Mouse (Mus musculus): ENCODE measurements around the gene Psen2. TPM values are rescaled to one million over a fixed set of nuclear protein-coding genes. Genes with fewer than 3 reads are reported as not detected.

Gene Psen2
- polyA plus RNA-seq, 1 experiment from 2014 or later = 8.6 TPM

GRCm38 (mm10) chr1:180185877-180186276, 77.4 kb downstream of the Psen2 start:
- Histone ChIP-seq H3K27me3 (replicated peaks; ENCODE audit: control insufficient read depth, insufficient read depth, low read length) (no peaks in the 10 kb centered on the region), H3K9me3 (replicated peaks; ENCODE audit: control insufficient read depth, low read length) (no peaks in the 10 kb centered on the region), H3K4me3 (ENCODE audit: low read depth, low read length) (no peak overlapping the region), H3K9ac (ENCODE audit: low read length) (no peak overlapping the region), H3K4me2 (ENCODE audit: low read length) (no peak overlapping the region), H3K36me3 (ENCODE audit: control insufficient read depth, insufficient read depth, low read length) (no peaks in the 10 kb centered on the region), H3K4me1 (ENCODE audit: control insufficient read depth, insufficient read depth, low read length) (no peaks in the 10 kb centered on the region), H3K27ac (ENCODE audit: low read depth, low read length) (no peak overlapping the region)
- DNase-seq (ENCODE audit: low spot score) (no peak), ATAC-seq (no peak)
- WGBS = 73% methylated on average over 5 of the region's 5 CpGs

- H3K4me2 ChIP-seq (ENCODE audit: low read length) = no peak overlapping the region
- no peak overlapping the region for H3K4me3 ChIP-seq (ENCODE audit: low read depth, low read length)
- ATAC-seq (no peak), DNase-seq (ENCODE audit: low spot score) (no peak)
- H3K9ac ChIP-seq (ENCODE audit: low read length) = no peak overlapping the region
- H3K9me3 ChIP-seq (replicated peaks; ENCODE audit: control insufficient read depth, low read length) = no peaks in the 10 kb centered on the region
- 46% methylated on average over 7 of the region's 7 CpGs for WGBS
- no peaks in the 10 kb centered on the region for H3K27me3 ChIP-seq (replicated peaks; ENCODE audit: control insufficient read depth, insufficient read depth, low read length)
- no peak overlapping the region for H3K27ac ChIP-seq (ENCODE audit: low read depth, low read length)
- no peaks in the 10 kb centered on the region for H3K4me1 ChIP-seq (ENCODE audit: control insufficient read depth, insufficient read depth, low read length)
- H3K36me3 ChIP-seq (ENCODE audit: control insufficient read depth, insufficient read depth, low read length) = no peaks in the 10 kb centered on the region
Observed at GRCm38 (mm10) chr1:180184768-180185167, 78.5 kb downstream of the Psen2 start.

- H3K36me3 ChIP-seq (ENCODE audit: control insufficient read depth, insufficient read depth, low read length) = no peaks in the 10 kb centered on the region
- H3K4me1 ChIP-seq (ENCODE audit: control insufficient read depth, insufficient read depth, low read length) = no peaks in the 10 kb centered on the region
- H3K27me3 ChIP-seq (replicated peaks; ENCODE audit: control insufficient read depth, insufficient read depth, low read length) = no peaks in the 10 kb centered on the region
- no peak overlapping the region for H3K27ac ChIP-seq (ENCODE audit: low read depth, low read length)
- ATAC-seq (no peak), DNase-seq (ENCODE audit: low spot score) (no peak)
- no peaks in the 10 kb centered on the region for H3K9me3 ChIP-seq (replicated peaks; ENCODE audit: control insufficient read depth, low read length)
- H3K4me2 ChIP-seq (ENCODE audit: low read length) = no peak overlapping the region
- no peak overlapping the region for H3K4me3 ChIP-seq (ENCODE audit: low read depth, low read length)
- no peak overlapping the region for H3K9ac ChIP-seq (ENCODE audit: low read length)
- 95% methylated on average over 6 of the region's 6 CpGs for WGBS
Observed at GRCm38 (mm10) chr1:180183525-180184159, 79.6 kb downstream of the Psen2 start.

GRCm38 (mm10) chr1:180182731-180183130, 80.5 kb downstream of the Psen2 start:
- H3K4me1 ChIP-seq (ENCODE audit: control insufficient read depth, insufficient read depth, low read length) = no peaks in the 10 kb centered on the region
- no peak overlapping the region for H3K9ac ChIP-seq (ENCODE audit: low read length)
- no peaks in the 10 kb centered on the region for H3K9me3 ChIP-seq (replicated peaks; ENCODE audit: control insufficient read depth, low read length)
- H3K4me3 ChIP-seq (ENCODE audit: low read depth, low read length) = no peak overlapping the region
- H3K27me3 ChIP-seq (replicated peaks; ENCODE audit: control insufficient read depth, insufficient read depth, low read length) = no peaks in the 10 kb centered on the region
- H3K4me2 ChIP-seq (ENCODE audit: low read length) = no peak overlapping the region
- H3K36me3 ChIP-seq (ENCODE audit: control insufficient read depth, insufficient read depth, low read length) = no peaks in the 10 kb centered on the region
- DNase-seq (ENCODE audit: low spot score) (no peak), ATAC-seq (no peak)
- 67% methylated on average over 3 of the region's 3 CpGs for WGBS
- H3K27ac ChIP-seq (ENCODE audit: low read depth, low read length) = no peak overlapping the region

GRCm38 (mm10) chr1:180181966-180182319, 81.3 kb downstream of the Psen2 start:
- Histone ChIP-seq H3K4me1 (ENCODE audit: control insufficient read depth, insufficient read depth, low read length) (no peaks in the 10 kb centered on the region), H3K4me3 (ENCODE audit: low read depth, low read length) (no peak overlapping the region), H3K9ac (ENCODE audit: low read length) (no peak overlapping the region), H3K27me3 (replicated peaks; ENCODE audit: control insufficient read depth, insufficient read depth, low read length) (no peaks in the 10 kb centered on the region), H3K9me3 (replicated peaks; ENCODE audit: control insufficient read depth, low read length) (no peaks in the 10 kb centered on the region), H3K27ac (ENCODE audit: low read depth, low read length) (no peak overlapping the region), H3K36me3 (ENCODE audit: control insufficient read depth, insufficient read depth, low read length) (no peaks in the 10 kb centered on the region), H3K4me2 (ENCODE audit: low read length) (no peak overlapping the region)
- 83% methylated on average over 9 of the region's 9 CpGs for WGBS
- no peak for DNase-seq (ENCODE audit: low spot score)
- ATAC-seq = no peak

- H3K4me2 ChIP-seq (ENCODE audit: low read length) = no peak overlapping the region
- no peak overlapping the region for H3K27ac ChIP-seq (ENCODE audit: low read depth, low read length)
- H3K9me3 ChIP-seq (replicated peaks; ENCODE audit: control insufficient read depth, low read length) = no peaks in the 10 kb centered on the region
- H3K36me3 ChIP-seq (ENCODE audit: control insufficient read depth, insufficient read depth, low read length) = no peaks in the 10 kb centered on the region
- no peak overlapping the region for H3K4me3 ChIP-seq (ENCODE audit: low read depth, low read length)
- H3K9ac ChIP-seq (ENCODE audit: low read length) = no peak overlapping the region
- WGBS = 89% methylated on average over 7 of the region's 7 CpGs
- no peak for ATAC-seq
- DNase-seq (ENCODE audit: low spot score) = no peak
- no peaks in the 10 kb centered on the region for H3K27me3 ChIP-seq (replicated peaks; ENCODE audit: control insufficient read depth, insufficient read depth, low read length)
- H3K4me1 ChIP-seq (ENCODE audit: control insufficient read depth, insufficient read depth, low read length) = no peaks in the 10 kb centered on the region
Observed at GRCm38 (mm10) chr1:180181304-180181965, 81.8 kb downstream of the Psen2 start.

- no peak overlapping the region for H3K9ac ChIP-seq (ENCODE audit: low read length)
- H3K4me2 ChIP-seq (ENCODE audit: low read length) = no peak overlapping the region
- DNase-seq (ENCODE audit: low spot score) (no peak), ATAC-seq (no peak)
- no peak overlapping the region for H3K27ac ChIP-seq (ENCODE audit: low read depth, low read length)
- H3K36me3 ChIP-seq (ENCODE audit: control insufficient read depth, insufficient read depth, low read length) = no peaks in the 10 kb centered on the region
- H3K4me1 ChIP-seq (ENCODE audit: control insufficient read depth, insufficient read depth, low read length) = no peaks in the 10 kb centered on the region
- H3K4me3 ChIP-seq (ENCODE audit: low read depth, low read length) = no peak overlapping the region
- no peaks in the 10 kb centered on the region for H3K27me3 ChIP-seq (replicated peaks; ENCODE audit: control insufficient read depth, insufficient read depth, low read length)
- no peaks in the 10 kb centered on the region for H3K9me3 ChIP-seq (replicated peaks; ENCODE audit: control insufficient read depth, low read length)
- WGBS = 87% methylated on average over 2 of the region's 2 CpGs
Observed at GRCm38 (mm10) chr1:180179840-180180239, 83.4 kb downstream of the Psen2 start.

GRCm38 (mm10) chr1:180179100-180179499, 84.1 kb downstream of the Psen2 start:
- Histone ChIP-seq H3K4me2 (ENCODE audit: low read length) (no peak overlapping the region), H3K27ac (ENCODE audit: low read depth, low read length) (no peak overlapping the region), H3K27me3 (replicated peaks; ENCODE audit: control insufficient read depth, insufficient read depth, low read length) (no peaks in the 10 kb centered on the region), H3K36me3 (ENCODE audit: control insufficient read depth, insufficient read depth, low read length) (no peaks in the 10 kb centered on the region), H3K9ac (ENCODE audit: low read length) (no peak overlapping the region), H3K4me3 (ENCODE audit: low read depth, low read length) (no peak overlapping the region), H3K4me1 (ENCODE audit: control insufficient read depth, insufficient read depth, low read length) (no peaks in the 10 kb centered on the region), H3K9me3 (replicated peaks; ENCODE audit: control insufficient read depth, low read length) (no peaks in the 10 kb centered on the region)
- DNase-seq (ENCODE audit: low spot score) (no peak), ATAC-seq (no peak)
- WGBS = 87% methylated on average over 4 of the region's 4 CpGs

GRCm38 (mm10) chr1:180178340-180178739, 84.9 kb downstream of the Psen2 start:
- no peaks in the 10 kb centered on the region for H3K36me3 ChIP-seq (ENCODE audit: control insufficient read depth, insufficient read depth, low read length)
- no peak overlapping the region for H3K27ac ChIP-seq (ENCODE audit: low read depth, low read length)
- WGBS = 87% methylated on average over 9 of the region's 9 CpGs
- no peaks in the 10 kb centered on the region for H3K4me1 ChIP-seq (ENCODE audit: control insufficient read depth, insufficient read depth, low read length)
- no peak overlapping the region for H3K4me3 ChIP-seq (ENCODE audit: low read depth, low read length)
- H3K9ac ChIP-seq (ENCODE audit: low read length) = no peak overlapping the region
- no peaks in the 10 kb centered on the region for H3K9me3 ChIP-seq (replicated peaks; ENCODE audit: control insufficient read depth, low read length)
- H3K4me2 ChIP-seq (ENCODE audit: low read length) = no peak overlapping the region
- no peaks in the 10 kb centered on the region for H3K27me3 ChIP-seq (replicated peaks; ENCODE audit: control insufficient read depth, insufficient read depth, low read length)
- DNase-seq (ENCODE audit: low spot score) = no peak
- ATAC-seq = no peak
